Mouse (Mus musculus) T-helper 1 cell (primary cell): ENCODE results near the gene 6030468B19Rik.
"Not testable (repeated sequence)": the region's sequence is repeated elsewhere in the genome, so short reads cannot be mapped to it uniquely, and the experiment has no call there.

Experiments
- in situ Hi-C: fragments of 300-600 bp; cut with MboI, MseI; formaldehyde crosslinking; loops from one replicate; pipeline ENCODE4 v1.15.1; 2025; ENCODE audit warnings: high pct_unique_total_duplicates

6030468B19Rik gene

GRCm38 (mm10) chr11:117827386-117827785, 29.9 kb downstream of the 6030468B19Rik start:
- in situ Hi-C loops = no loop called here

- in situ Hi-C loops = no loop called here
Measured at GRCm38 (mm10) chr11:117828149-117828887, 30.9 kb downstream of the 6030468B19Rik start.

- in situ Hi-C loops = no loop called here
Measured at GRCm38 (mm10) chr11:117828888-117829604, 31.6 kb downstream of the 6030468B19Rik start.

GRCm38 (mm10) chr11:117829671-117830215, 32.3 kb downstream of the 6030468B19Rik start:
- in situ Hi-C loops = no loop called here

- in situ Hi-C loops = no loop called here
Measured at GRCm38 (mm10) chr11:117830401-117830800, 32.9 kb downstream of the 6030468B19Rik start.

GRCm38 (mm10) chr11:117832086-117832969, 34.9 kb downstream of the 6030468B19Rik start:
- in situ Hi-C loops = no loop called here

- in situ Hi-C loops = not testable (repeated sequence)
Measured at GRCm38 (mm10) chr11:117833509-117833908, 36.0 kb downstream of the 6030468B19Rik start.

- in situ Hi-C loops = no loop called here
Measured at GRCm38 (mm10) chr11:117834086-117834485, 36.6 kb downstream of the 6030468B19Rik start.

GRCm38 (mm10) chr11:117836306-117836705, 38.8 kb downstream of the 6030468B19Rik start:
- in situ Hi-C loops = no loop called here

GRCm38 (mm10) chr11:117838572-117838971, 41.1 kb downstream of the 6030468B19Rik start:
- in situ Hi-C loops = no loop called here

- in situ Hi-C loops = no loop called here
Measured at GRCm38 (mm10) chr11:117839021-117839420, 41.6 kb downstream of the 6030468B19Rik start.

- in situ Hi-C loops = no loop called here
Measured at GRCm38 (mm10) chr11:117840910-117841309, 43.5 kb downstream of the 6030468B19Rik start.

- in situ Hi-C loops = no loop called here
Measured at GRCm38 (mm10) chr11:117843434-117843833, 46.0 kb downstream of the 6030468B19Rik start.

GRCm38 (mm10) chr11:117844997-117845396, 47.5 kb downstream of the 6030468B19Rik start:
- in situ Hi-C loops = no loop called here

- in situ Hi-C loops = no loop called here
Measured at GRCm38 (mm10) chr11:117845651-117846050, 48.2 kb downstream of the 6030468B19Rik start.

GRCm38 (mm10) chr11:117846640-117847039, 49.2 kb downstream of the 6030468B19Rik start:
- in situ Hi-C loops = no loop called here

- in situ Hi-C loops = no loop called here
Measured at GRCm38 (mm10) chr11:117847593-117848215, 50.2 kb downstream of the 6030468B19Rik start.

- in situ Hi-C loops = no loop called here
Measured at GRCm38 (mm10) chr11:117848271-117848984, 51.0 kb downstream of the 6030468B19Rik start.

- in situ Hi-C loops = no loop called here
Measured at GRCm38 (mm10) chr11:117848985-117849671, 51.7 kb downstream of the 6030468B19Rik start, which contains the start of gene Birc5. Birc5 (plus strand) TSS chr11:117849251.

GRCm38 (mm10) chr11:117852875-117853274, 55.4 kb downstream of the 6030468B19Rik start:
- in situ Hi-C loops = no loop called here
